Mouse (Mus musculus) erythroblast, embryonic 14.5 days (primary cell): ENCODE measurements around the gene Yeats2. TPM values are rescaled to one million over a fixed set of nuclear protein-coding genes. Genes with fewer than 3 reads are reported as not detected.

Experiments used
- H3K27me3 ChIP-seq: 2 replicates; pipeline ENCODE4 v1.6.1; 2012; ENCODE audit warnings: inconsistent platforms; ENCODE audit not compliant: control insufficient read depth
- H3K36me3 ChIP-seq: 2 replicates; pipeline ENCODE4 v1.6.1; 2012; ENCODE audit warnings: mild to moderate bottlenecking, inconsistent platforms; ENCODE audit not compliant: control insufficient read depth
- H3K4me1 ChIP-seq: 2 replicates; pipeline ENCODE4 v1.6.1; 2012; ENCODE audit warnings: inconsistent platforms; ENCODE audit not compliant: control insufficient read depth
- H3K4me3 ChIP-seq: replicated peaks from 2 replicates; pipeline ENCODE3; 2012; ENCODE audit warnings: moderate library complexity, mild to moderate bottlenecking, inconsistent platforms
- H3K9me3 ChIP-seq: 2 replicates; pipeline ENCODE4 v1.6.1; 2012; ENCODE audit warnings: low read length, inconsistent platforms, mixed read lengths; ENCODE audit not compliant: control insufficient read depth
- GATA1 ChIP-seq: IDR thresholded peaks from 2 replicates; pipeline ENCODE4 v1.6.1; 2012; ENCODE audit warnings: low read length, inconsistent platforms, mixed read lengths
- TAL1 ChIP-seq: IDR thresholded peaks from 3 replicates; pipeline ENCODE4 v1.6.1; 2012; ENCODE audit warnings: low read length, inconsistent platforms, mixed read lengths
- polyA plus RNA-seq: library from polyadenylated mRNA; stranded (reverse); fragments of >175 nt; gene quantifications from 2 replicates; pipeline ENCODE4 v1.2.3, GENCODE M21; 2012

Gene Yeats2
- polyA plus RNA-seq, 1 experiment, result 0.47 TPM

GRCm38 (mm10) chr16:20169471-20170106, 28.7 kb downstream of the Yeats2 start:
- H3K9me3 ChIP-seq, result no peaks in the 10 kb centered on the region
- no peak overlapping the region for H3K4me3 ChIP-seq
- peaks cover 24% of the 10 kb centered on the region for H3K4me1 ChIP-seq
- peaks cover 60% of the 10 kb centered on the region for H3K36me3 ChIP-seq
- H3K27me3 ChIP-seq, result no peaks in the 10 kb centered on the region
- TF ChIP-seq GATA1 (no peak), TAL1 (peak; percentile 60; the same call in 2 of the 3 replicates)

- peaks cover 47% of the 10 kb centered on the region for H3K36me3 ChIP-seq
Measured at GRCm38 (mm10) chr16:20179406-20180175, 38.7 kb downstream of the Yeats2 start.

DNA sequence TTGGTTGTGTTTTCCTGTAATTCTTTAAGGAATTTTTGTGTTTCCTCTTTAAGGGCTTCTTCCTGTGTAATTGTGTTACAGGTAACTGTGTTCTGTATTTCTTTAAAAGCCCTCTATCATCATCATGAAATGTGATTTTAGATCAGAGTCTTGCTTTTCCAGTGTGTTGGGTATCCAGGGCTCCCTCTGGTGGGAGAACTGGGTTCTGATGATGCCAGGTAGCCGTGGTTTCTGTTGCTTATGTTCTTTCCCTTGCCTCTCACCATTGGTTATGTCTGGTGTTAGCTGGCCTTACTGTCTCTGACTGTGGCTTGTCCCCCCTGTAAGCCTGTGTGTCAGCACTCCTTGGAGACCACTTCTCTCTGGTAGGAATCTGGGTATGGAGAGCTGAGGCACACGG, 44.5 kb downstream of the Yeats2 start:
- no peak for TF ChIP-seq TAL1
- TF ChIP-seq GATA1, result no peak
- H3K9me3 ChIP-seq, result no peaks in the 10 kb centered on the region
- no peaks in the 10 kb centered on the region for H3K4me1 ChIP-seq
- H3K4me3 ChIP-seq, result no peak overlapping the region
- H3K27me3 ChIP-seq, result no peaks in the 10 kb centered on the region
- H3K36me3 ChIP-seq, result peaks cover 53% of the 10 kb centered on the region

More at GRCm38 (mm10) chr16:20179406-20180175, 38.7 kb downstream of the Yeats2 start:
- no peaks in the 10 kb centered on the region for H3K27me3 ChIP-seq
- H3K4me1 ChIP-seq, result no peaks in the 10 kb centered on the region
- H3K4me3 ChIP-seq, result no peak overlapping the region
- no peaks in the 10 kb centered on the region for H3K9me3 ChIP-seq
- TF ChIP-seq GATA1 (no peak), TAL1 (no peak)

DNA sequence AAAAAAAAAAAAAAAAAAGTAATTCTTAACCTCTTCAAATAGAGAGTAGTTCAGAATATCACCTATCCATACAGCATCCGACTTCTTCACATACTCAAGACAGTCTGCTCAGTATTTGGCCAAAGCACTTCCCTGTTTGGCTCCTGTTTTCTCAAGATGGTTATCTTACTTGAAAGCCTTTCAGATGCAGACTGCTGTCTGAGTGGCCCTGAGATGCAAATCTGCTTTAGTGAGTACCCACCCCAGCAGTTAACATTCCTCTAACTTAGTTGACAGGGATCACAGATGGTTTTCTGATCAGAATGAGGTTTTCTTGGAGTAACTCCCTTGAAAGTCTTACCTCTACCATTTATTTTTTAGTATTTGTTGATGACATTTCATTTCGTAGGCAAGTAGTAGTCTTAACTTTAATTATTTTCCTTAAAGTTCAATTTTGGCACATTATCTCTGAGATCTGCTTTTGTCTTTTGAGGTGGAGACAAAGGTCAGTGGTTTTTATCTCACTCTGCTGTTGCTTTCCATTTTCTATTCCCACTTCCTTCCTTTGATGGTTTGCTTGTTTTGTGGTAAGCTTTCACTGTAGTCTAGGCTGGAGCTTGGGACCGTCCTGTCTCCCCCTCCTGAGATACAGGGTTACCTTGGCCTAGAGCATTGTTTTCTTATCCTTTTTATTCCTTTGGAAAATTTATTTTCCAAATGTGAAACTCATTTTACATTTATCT, 50.5 kb downstream of the Yeats2 start:
- no peaks in the 10 kb centered on the region for H3K27me3 ChIP-seq
- no peak for TF ChIP-seq GATA1
- TF ChIP-seq TAL1, result no peak
- H3K9me3 ChIP-seq, result no peaks in the 10 kb centered on the region
- no peak overlapping the region for H3K4me3 ChIP-seq
- H3K4me1 ChIP-seq, result no peaks in the 10 kb centered on the region
- H3K36me3 ChIP-seq, result peaks cover 68% of the 10 kb centered on the region

DNA sequence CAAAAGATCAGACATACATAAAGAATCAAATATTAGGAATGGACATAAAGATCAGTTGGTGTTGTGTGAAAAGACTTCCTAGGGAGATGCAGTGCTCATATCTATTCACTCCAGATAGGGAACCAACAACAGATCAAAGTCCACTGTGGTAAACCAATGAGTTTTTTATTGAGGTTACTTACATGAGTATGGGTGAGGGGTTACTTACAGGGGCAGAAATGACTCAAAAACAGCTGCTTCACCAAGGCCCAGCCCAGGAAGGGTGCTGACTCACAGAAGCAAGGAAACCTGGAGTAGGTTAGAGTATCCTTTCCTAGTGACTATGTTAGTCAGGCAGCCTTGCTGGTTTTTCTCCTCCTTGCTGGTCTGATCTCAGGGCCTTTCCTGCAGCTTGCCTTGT, 51.2 kb downstream of the Yeats2 start:
- H3K27me3 ChIP-seq, result no peaks in the 10 kb centered on the region
- no peaks in the 10 kb centered on the region for H3K9me3 ChIP-seq
- peaks cover 2% of the 10 kb centered on the region; the same call in 1 of the 2 replicates for H3K4me1 ChIP-seq
- no peak overlapping the region for H3K4me3 ChIP-seq
- no peak for TF ChIP-seq GATA1
- TF ChIP-seq TAL1, result no peak
- peaks cover 67% of the 10 kb centered on the region for H3K36me3 ChIP-seq

GRCm38 (mm10) chr16:20195546-20195945, 54.7 kb downstream of the Yeats2 start:
- peaks cover 57% of the 10 kb centered on the region for H3K36me3 ChIP-seq
- H3K9me3 ChIP-seq, result no peaks in the 10 kb centered on the region
- no peak for TF ChIP-seq GATA1
- TF ChIP-seq TAL1, result no peak
- no peak overlapping the region for H3K4me3 ChIP-seq
- H3K4me1 ChIP-seq, result peaks cover 4% of the 10 kb centered on the region
- no peaks in the 10 kb centered on the region for H3K27me3 ChIP-seq

DNA sequence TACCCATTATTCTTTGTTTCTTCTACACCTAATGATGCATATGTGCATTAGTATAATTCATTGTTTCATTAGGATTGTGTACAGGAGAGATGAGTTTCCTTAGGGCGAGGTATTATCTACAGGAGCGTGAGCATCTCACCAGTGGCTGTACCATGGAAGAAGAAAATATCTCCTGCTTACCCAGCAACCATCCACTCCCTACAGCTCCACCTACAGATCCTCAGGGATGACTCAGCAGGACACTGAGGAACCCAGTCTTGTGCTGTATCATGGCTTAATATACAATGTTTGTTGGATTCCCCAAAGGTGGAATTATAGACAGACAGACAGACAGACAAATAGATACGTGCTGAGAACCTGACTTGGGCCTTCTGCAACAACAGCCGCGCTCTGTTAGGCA, 56.1 kb downstream of the Yeats2 start:
- Histone ChIP-seq H3K9me3 (no peaks in the 10 kb centered on the region; the same call in 1 of the 2 replicates), H3K27me3 (no peaks in the 10 kb centered on the region), H3K4me3 (no peak overlapping the region), H3K4me1 (peaks cover 4% of the 10 kb centered on the region), H3K36me3 (peaks cover 54% of the 10 kb centered on the region)
- TF ChIP-seq GATA1, result no peak

- TF ChIP-seq TAL1, result no peak
- TF ChIP-seq GATA1, result no peak
- H3K4me1 ChIP-seq, result peaks cover 4% of the 10 kb centered on the region
- H3K36me3 ChIP-seq, result peaks cover 45% of the 10 kb centered on the region
- H3K9me3 ChIP-seq, result no peaks in the 10 kb centered on the region; the same call in 1 of the 2 replicates
- no peak overlapping the region for H3K4me3 ChIP-seq
- H3K27me3 ChIP-seq, result no peaks in the 10 kb centered on the region
Measured at GRCm38 (mm10) chr16:20199501-20200201, 58.8 kb downstream of the Yeats2 start.
